Mouse (Mus musculus): Measurements from ENCODE around the gene Amh. TPM values are rescaled to one million over a fixed set of nuclear protein-coding genes. Genes with fewer than 3 reads are reported as not detected.
"Not testable (repeated sequence)": the region's sequence is repeated elsewhere in the genome, so short reads cannot be mapped to it uniquely, and the experiment has no call there.

Amh gene
- total RNA-seq, 2 experiments from 2014 or later = 3.3 to 3.6 TPM

GRCm38 (mm10) chr10:80806341-80807056, 1.5 kb downstream of the Amh start:
- no peak for DNase-seq (ENCODE audit: low spot score in 2 of 2)

- DNase-seq (ENCODE audit: low spot score in 2 of 2) = peak; percentile 90 to 92
Observed at GRCm38 (mm10) chr10:80807057-80807627, 2.1 kb downstream of the Amh start.

- DNase-seq (ENCODE audit: low spot score in 2 of 2) = no peak
Observed at GRCm38 (mm10) chr10:80808099-80808984, 3.3 kb downstream of the Amh start.

- DNase-seq (ENCODE audit: low spot score in 2 of 2) = no peak
Observed at GRCm38 (mm10) chr10:80808985-80809632, 4.1 kb downstream of the Amh start.

GRCm38 (mm10) chr10:80810084-80810483, 5.0 kb downstream of the Amh start:
- DNase-seq (ENCODE audit: low spot score in 2 of 2) = no peak

GRCm38 (mm10) chr10:80812391-80813041, 7.5 kb downstream of the Amh start:
- DNase-seq (ENCODE audit: low spot score in 2 of 2) = no peak

- DNase-seq (ENCODE audit: low spot score in 2 of 2) = no peak
Observed at GRCm38 (mm10) chr10:80813366-80813765, 8.3 kb downstream of the Amh start, which contains the start of gene Jsrp1. Jsrp1 (minus strand) TSS chr10:80813498.

- no peak for DNase-seq (ENCODE audit: low spot score in 2 of 2)
Observed at GRCm38 (mm10) chr10:80814800-80815199, 9.8 kb downstream of the Amh start.

- not testable (repeated sequence) for DNase-seq (ENCODE audit: low spot score in 2 of 2)
Observed at GRCm38 (mm10) chr10:80816303-80816702, 11.3 kb downstream of the Amh start.

- no peak for DNase-seq (ENCODE audit: low spot score in 2 of 2)
Observed at GRCm38 (mm10) chr10:80817164-80817563, 12.1 kb downstream of the Amh start.

GRCm38 (mm10) chr10:80817955-80818354, 12.9 kb downstream of the Amh start:
- not testable (repeated sequence) for DNase-seq (ENCODE audit: low spot score in 2 of 2)

GRCm38 (mm10) chr10:80818599-80819281, 13.7 kb downstream of the Amh start:
- no peak for DNase-seq (ENCODE audit: low spot score in 2 of 2)

GRCm38 (mm10) chr10:80819406-80819805, 14.4 kb downstream of the Amh start:
- no peak for DNase-seq (ENCODE audit: low spot score in 2 of 2)

GRCm38 (mm10) chr10:80821991-80822390, 16.9 kb downstream of the Amh start:
- no peak for DNase-seq (ENCODE audit: low spot score in 2 of 2)

GRCm38 (mm10) chr10:80822528-80822927, 17.5 kb downstream of the Amh start:
- no peak for DNase-seq (ENCODE audit: low spot score in 2 of 2)

GRCm38 (mm10) chr10:80823316-80823715, 18.3 kb downstream of the Amh start:
- no peak for DNase-seq (ENCODE audit: low spot score in 2 of 2)

GRCm38 (mm10) chr10:80823847-80824643, 19.0 kb downstream of the Amh start:
- no peak for DNase-seq (ENCODE audit: low spot score in 2 of 2)

GRCm38 (mm10) chr10:80824827-80825226, 19.8 kb downstream of the Amh start:
- no peak for DNase-seq (ENCODE audit: low spot score in 2 of 2)
